Mouse (Mus musculus) embryo, embryonic 11.5 days (tissue): ENCODE measurements at regions not wholly inside any gene's neighbourhood (a gene's known extent, or its start where the extent isn't known, plus 50 kb on each side); places are given as distances from the start of the nearest gene placed in this dataset.
A peak's percentile ranks its signal among the peaks of the same experiment; 100 is the strongest.

Experiments used
- DNase-seq: peaks from one replicate; pipeline ENCODE4 v3.0.0-alpha.2; 2012; ENCODE audit warnings: low read depth, low spot score

GRCm38 (mm10) chr7:123642596-123642995 lies 142.3 kb upstream of the Zkscan2 start:
- DNase-seq = no peak

GRCm38 (mm10) chr7:123643426-123643825 lies 143.2 kb upstream of the Zkscan2 start:
- no peak for DNase-seq

GRCm38 (mm10) chr7:123645521-123645920 lies 145.3 kb upstream of the Zkscan2 start:
- peak; percentile 7 for DNase-seq

GRCm38 (mm10) chr7:123665459-123665858 lies 165.2 kb upstream of the Zkscan2 start:
- no peak for DNase-seq

- DNase-seq = no peak
These were observed 184.5 kb upstream of the Zkscan2 start for GRCm38 (mm10) chr7:123684762-123685161.

GRCm38 (mm10) chr7:123686547-123686946 lies 186.3 kb upstream of the Zkscan2 start:
- no peak for DNase-seq

- no peak for DNase-seq
These were observed 230.8 kb upstream of the Zkscan2 start for GRCm38 (mm10) chr7:123731016-123731415.

GRCm38 (mm10) chr7:123733061-123733460 lies 232.8 kb upstream of the Zkscan2 start:
- no peak for DNase-seq

- no peak for DNase-seq
These were observed 234.7 kb upstream of the Hs3st4 start for GRCm38 (mm10) chr7:123747986-123748385.

GRCm38 (mm10) chr7:123753252-123753651 lies 229.4 kb upstream of the Hs3st4 start:
- DNase-seq = no peak

- no peak for DNase-seq
These were observed 187.6 kb upstream of the Hs3st4 start for GRCm38 (mm10) chr7:123795036-123795435.

- no peak for DNase-seq
These were observed 186.6 kb upstream of the Hs3st4 start for GRCm38 (mm10) chr7:123796096-123796495.

GRCm38 (mm10) chr7:123805650-123806049 lies 177.0 kb upstream of the Hs3st4 start:
- no peak for DNase-seq

- DNase-seq = no peak
These were observed 158.7 kb upstream of the Hs3st4 start for GRCm38 (mm10) chr7:123823976-123824375.

GRCm38 (mm10) chr7:123826406-123826805 lies 156.3 kb upstream of the Hs3st4 start:
- DNase-seq = no peak

GRCm38 (mm10) chr7:123842552-123842951 lies 140.1 kb upstream of the Hs3st4 start:
- DNase-seq = no peak

- DNase-seq = no peak
These were observed 135.6 kb upstream of the Hs3st4 start for GRCm38 (mm10) chr7:123847081-123847480.

- DNase-seq = no peak
These were observed 134.0 kb upstream of the Hs3st4 start for GRCm38 (mm10) chr7:123848644-123849043.

- no peak for DNase-seq
These were observed 133.4 kb upstream of the Hs3st4 start for GRCm38 (mm10) chr7:123849220-123849619.

- DNase-seq = no peak
These were observed 132.1 kb upstream of the Hs3st4 start for GRCm38 (mm10) chr7:123850272-123851197.

GRCm38 (mm10) chr7:123857539-123857938 lies 125.1 kb upstream of the Hs3st4 start:
- no peak for DNase-seq

- DNase-seq = no peak
These were observed 121.0 kb upstream of the Hs3st4 start for GRCm38 (mm10) chr7:123861706-123862105.

GRCm38 (mm10) chr7:123896759-123897444 lies 85.8 kb upstream of the Hs3st4 start:
- DNase-seq = no peak
